Mouse (Mus musculus): ENCODE data around the gene Zfp628. TPM values are rescaled to one million over a fixed set of nuclear protein-coding genes. Genes with fewer than 3 reads are reported as not detected.
"Not testable (repeated sequence)": the region's sequence is repeated elsewhere in the genome, so short reads cannot be mapped to it uniquely, and the experiment has no call there.

The Zfp628 gene
- total RNA-seq (2021), result 10 to 100 TPM; 14.7 to 15.9 TPM
- long read RNA-seq, experiment 1, partial matches to known transcripts, result 0 of 4 reads
- long read RNA-seq, experiment 1, other reads (novel, unspliced or antisense), result 3 of 4 reads
- long read RNA-seq, experiment 2, partial matches to known transcripts, result 0 of 2 reads
- long read RNA-seq, experiment 2, other reads (novel, unspliced or antisense), result 2 of 2 reads

DNA sequence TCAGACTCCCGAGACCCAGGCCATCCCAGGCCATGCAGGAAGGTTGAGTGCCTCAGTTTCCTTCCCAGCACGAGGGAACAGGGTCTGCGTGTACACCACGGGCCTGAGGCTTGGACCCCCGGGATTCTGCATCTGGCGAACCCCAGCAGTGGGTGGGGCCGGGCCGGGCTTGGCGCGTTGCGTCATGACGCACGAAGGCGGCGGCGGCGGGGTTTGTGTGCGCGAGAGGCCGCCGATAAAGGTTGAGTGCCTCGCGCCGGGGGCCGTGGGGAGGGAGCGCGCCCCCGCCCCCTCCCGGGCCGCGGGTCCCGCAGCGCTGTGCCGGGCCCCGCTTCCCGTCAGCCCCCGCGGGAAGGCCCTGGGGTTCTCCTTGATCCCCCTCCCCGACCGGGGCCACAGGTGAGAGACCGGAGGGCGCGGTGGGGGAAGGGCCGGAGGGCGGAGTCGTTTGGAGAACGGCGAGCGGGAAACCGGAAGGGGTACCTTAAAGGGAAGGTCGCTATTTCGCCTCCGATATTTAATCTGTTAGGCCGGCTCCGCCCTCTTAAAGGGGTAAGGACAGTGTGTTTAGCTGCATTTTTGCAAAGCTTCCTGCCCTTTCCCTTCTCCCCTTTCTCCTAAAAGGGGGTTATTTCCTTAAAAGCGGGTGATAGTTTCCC is at the start of gene Zfp628:
TSS of gene Zfp628 (plus strand) at position 211 of the 659 bp plus-strand sequence.
- peak; percentile 95 to 96 for DNase-seq (ENCODE audit: low spot score in 2 of 2)

DNA sequence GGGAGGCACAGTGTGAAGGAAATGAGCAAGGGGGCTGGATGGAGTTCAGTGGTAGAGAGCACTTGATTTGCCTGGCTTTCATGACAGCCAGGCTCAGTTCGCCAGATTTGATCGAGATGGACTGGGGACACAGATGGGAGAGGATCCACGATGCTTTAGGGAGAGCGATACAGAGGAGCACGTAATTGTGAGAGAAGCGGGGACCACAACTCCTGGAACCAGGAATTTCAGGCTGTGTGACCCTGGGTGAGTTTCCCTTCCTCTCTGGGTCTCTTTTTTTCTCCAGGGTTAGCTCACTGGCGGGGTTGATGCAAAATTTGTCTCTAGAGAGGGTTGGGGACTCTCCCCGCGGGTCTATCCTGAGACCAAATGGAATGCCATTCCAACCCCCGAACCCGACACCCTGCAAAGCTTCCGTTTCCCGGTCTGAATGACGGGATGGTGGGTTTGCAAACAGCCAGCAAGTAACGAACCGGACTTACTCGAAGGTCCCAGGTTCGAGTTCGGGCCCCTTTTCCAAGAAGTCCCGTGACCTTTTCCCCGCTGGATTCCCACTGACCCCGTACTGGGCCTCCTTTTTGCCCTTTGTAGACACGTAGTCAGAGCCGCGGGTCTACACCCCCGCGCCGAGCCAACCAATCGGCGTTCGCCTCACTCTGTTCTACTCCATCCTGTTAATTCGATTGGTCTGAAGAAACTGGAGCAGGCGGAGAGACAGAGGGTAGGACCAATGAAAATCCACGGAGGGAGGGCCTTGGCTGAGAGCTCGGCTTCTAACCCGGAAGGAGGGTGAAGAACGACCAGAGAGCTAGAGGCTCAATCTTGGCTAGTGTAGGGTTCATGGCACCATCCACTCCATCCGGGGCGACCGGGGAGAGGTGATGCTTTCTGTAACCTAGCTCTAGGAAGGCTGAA is 49.2 kb upstream of the Zfp628 start:
- peak; percentile 95 to 96 for DNase-seq (ENCODE audit: low spot score in 2 of 2)

DNA sequence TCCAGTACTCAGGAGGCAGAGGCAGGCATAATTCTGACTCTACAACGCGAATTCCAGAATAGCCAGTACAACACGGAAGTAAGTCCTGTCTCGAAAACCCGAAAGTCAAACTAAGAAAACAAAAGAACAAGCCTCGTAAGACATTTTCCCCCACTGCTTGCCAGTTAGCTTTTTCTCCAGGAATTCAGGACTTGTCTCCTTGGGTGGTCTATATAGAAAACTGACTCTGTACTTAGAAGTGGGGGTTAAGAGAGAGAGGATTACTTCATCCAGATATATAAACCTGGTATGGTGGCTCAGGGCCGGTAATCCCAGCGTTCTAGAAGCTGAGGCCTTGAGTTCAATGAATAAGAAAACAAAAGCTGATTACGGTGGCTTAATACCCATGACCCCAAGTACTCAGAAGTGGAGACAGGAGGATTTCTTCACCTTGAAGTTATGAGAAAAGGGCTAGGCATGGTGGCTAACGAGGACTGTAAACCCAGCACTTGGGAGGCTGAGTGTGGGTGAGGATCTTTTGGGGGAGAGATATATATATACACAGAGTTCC is 48.3 kb upstream of the Zfp628 start:
- DNase-seq (ENCODE audit: low spot score in 2 of 2), result no peak

DNA sequence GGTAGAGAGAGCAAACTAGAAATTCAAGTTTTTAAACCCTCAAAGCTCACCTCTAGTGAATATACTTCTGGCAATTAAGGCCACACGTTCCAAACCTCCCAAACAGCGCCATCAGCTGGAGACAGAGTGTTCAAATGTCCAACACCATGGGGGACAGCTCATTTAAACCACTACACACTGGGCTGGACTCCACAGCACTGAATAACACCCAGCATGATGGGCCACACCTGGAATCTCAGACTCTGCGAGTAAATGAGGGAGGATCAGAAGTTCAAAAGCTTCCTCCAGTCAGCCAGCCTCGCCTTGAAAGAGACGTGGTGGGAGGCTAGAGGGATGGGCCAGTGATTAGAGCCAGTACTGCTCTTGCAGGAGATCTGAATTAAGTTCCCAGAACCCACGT is 44.9 kb upstream of the Zfp628 start, which contains the start of gene Isoc2b:
TSS of gene Isoc2b (minus strand) at position 126 of the 400 bp plus-strand sequence.
- no peak for DNase-seq (ENCODE audit: low spot score in 2 of 2)

DNA sequence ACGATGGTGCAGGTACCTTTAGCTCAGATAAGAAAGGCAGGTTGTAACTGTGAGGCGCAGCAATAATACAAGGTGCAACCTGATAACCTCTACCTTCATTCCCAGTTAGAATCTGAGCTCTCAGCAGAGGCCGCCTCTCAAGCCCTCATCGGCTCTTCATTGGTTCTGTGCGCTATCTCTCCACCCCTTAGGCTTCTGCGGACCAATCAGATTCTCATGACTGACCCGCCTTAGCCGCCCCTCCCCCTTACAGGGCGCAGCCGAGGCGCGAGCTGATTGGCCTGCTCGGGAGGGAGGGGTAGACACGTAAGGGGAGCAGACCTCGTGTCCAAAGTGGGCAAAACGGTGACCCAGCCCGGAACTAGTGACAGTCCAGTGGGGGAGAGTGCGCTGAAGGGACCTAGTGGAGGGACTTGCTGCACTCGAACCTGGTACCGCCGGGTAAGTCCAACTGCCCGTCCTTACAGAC is 38.2 kb upstream of the Zfp628 start, which contains the start of gene Isoc2a:
TSS of gene Isoc2a (plus strand) at position 401 of the 469 bp plus-strand sequence.
- peak; percentile 77 to 86 for DNase-seq (ENCODE audit: low spot score in 2 of 2)

DNA sequence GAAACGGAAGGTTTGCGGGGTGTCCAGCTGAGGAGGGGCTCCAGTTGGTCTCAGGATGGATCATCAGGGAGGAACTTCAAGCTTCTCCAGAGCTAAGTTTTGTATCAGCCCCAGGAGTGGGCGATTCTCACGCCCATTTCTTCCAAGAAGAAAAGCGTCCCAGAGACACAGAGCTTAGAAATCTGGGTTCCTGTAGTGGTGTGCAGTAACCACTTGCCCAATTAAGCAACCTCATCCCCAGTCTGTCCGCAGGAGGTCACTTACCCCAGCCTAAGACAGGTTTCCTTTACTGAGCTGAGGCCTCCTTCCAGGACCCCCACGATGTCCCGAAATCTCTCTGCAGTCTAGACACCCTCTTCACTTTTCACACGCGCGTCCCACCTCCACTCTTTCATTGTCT is 37.8 kb upstream of the Zfp628 start:
- DNase-seq (ENCODE audit: low spot score in 2 of 2), result no peak

DNA sequence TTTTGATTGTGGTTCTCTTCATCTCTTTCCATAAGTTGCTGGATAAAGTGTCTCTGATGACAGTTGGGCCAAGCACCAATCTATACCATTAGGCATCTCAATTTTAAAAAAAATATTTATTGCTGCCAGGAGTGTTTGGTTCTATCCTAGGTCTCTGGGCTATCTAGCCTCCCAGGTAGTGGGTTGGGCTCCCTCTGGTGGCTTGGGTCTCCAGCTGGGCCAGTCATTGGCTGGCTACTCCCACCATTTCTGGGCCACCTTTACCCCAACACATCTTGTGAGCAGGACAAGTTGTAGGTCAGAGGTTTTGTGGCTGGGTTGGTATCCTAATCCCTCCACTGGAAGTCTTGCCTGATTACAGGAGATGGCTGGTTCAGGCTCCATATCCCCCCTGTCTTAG is 36.8 kb upstream of the Zfp628 start:
- no peak for DNase-seq (ENCODE audit: low spot score in 2 of 2)

DNA sequence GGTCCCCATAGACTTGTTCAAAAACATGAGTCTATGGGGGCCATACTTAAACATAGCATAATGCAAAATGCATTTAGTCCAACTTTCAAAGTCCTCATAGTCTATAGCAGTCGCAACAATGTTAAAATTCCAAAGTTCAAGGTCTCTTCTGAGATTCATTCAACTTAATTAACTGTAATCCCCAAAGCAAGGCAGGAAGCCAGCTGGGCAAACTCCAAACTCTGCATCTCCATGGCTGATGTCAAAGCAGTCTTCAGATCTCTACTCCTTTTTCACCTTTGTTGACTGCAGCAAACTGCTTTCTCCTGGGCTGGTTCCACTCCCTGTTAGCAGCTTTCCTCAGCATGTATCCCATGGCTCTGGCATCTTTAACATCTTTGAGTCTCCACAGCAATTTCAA is 36.0 kb upstream of the Zfp628 start:
- DNase-seq (ENCODE audit: low spot score in 2 of 2), result not testable (repeated sequence)

DNA sequence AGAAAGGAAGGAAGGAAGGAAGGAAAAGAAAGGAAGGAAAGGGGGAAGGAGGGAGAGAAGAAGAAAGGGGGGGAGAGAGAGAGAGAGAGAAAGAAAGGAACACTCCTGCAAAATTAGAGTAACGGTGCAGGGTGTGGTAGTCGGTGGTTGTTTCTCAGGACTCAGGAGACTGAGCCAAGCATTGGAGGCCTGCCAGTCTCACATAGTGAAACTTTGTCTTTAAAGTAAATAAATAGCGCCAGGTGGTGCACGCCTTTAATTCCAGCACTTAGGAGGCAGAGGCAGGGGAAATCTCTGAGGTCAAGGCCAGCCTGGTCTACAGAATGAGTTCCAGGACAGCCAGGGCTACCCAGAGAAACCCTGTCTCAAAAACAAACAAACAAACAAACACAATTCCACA is 28.3 kb upstream of the Zfp628 start:
- DNase-seq (ENCODE audit: low spot score in 2 of 2), result no peak

DNA sequence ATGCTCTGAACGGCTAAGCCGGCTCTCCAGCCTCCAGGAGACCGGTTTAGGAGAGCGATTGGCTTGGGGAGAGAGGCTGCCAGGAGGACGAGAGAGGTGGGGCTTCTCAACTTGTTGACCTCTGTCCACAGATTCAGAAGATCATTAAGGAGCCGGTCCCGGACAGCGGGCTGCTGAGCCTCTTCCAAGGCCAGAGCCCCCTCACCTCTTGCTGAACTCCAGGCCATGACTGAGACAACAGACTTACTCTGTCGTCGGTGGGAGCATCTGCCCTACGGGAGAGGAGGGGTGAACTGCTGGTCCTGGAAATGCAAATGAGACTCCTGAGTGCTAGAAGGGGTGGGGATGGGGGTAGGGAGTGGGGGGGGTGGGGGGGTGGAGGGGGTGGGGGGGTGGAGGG is 19.8 kb upstream of the Zfp628 start:
- DNase-seq (ENCODE audit: low spot score in 2 of 2), result no peak

DNA sequence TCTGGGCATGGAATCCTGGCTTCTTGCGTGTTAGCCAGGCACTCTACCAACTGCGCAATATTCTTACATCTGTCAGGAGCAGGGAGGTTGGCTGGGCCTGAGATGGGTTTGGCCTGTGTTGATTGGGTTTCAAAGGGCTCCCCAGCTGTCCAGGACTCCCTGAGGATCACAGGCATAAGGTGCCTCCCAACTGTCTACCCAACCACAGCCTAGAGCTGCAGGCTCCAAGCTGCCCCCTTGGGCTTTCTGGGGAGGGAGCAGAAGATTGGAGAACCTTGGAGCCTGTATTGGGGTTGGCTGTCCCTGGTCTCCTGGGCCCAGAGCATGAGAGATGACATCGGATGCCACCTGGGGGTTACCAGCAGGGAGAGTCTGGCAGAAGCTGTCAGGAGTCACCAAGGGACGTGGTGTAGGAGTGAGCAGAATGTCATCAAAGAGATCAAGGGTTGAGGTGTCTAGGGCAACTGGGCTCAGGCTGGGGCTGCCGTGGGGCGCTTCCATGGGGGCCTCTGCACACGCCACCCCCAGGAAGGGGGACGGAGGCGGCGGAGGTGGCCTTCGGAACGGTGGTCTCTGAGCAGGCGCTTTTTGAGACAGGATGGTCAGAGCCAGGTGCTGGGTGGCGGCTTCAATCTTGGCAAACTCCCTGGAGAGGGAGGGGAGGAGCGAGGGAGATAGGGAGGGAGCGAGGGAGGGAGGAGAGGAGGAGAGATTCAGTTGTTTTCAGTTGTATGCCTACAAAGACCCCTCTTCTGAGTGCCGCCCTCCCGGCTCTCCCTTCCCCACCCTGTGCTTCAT is 16.0 kb upstream of the Zfp628 start:
- no peak for DNase-seq (ENCODE audit: low spot score in 2 of 2)

DNA sequence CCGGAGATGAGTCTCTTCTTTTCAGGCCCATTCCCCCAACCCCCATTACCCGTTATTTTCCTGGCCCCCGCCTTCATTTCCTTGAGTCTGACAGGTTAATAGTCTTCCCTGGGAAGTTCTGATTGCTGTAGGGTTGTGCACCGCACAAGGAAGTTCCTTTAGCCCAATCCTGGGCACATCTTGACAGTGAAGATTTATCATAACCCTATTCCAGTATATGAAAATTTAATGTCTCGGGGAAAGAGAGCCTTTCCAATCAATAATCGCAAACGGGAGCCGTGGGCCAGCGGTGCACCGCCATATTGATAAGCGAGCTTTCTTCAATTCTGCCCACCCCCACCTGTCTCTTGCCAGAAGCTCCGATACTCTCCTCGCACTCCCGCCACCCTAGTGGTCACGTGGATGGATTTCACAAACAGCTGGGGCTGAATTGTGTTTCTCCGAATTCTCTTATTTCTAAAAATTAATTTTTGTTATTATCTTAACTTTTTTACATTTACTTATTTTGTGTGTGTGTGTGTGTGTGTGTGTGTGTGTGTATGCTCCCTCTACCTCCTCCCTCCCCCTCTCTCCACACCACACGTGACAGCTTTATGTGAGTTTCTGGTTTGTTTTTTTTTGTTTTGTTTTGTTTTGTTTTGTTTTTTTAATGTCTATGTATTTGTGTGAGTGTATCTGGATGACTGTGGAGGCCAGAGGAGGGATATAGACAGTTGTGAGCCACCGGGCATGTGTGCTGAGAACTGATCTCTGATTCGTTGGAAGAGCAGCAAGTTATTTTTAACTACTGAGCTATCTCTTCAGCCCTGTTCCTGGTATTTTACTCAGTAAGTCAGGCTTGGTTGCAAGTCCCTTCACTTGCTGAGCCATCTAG is 15.1 kb upstream of the Zfp628 start:
- DNase-seq (ENCODE audit: low spot score in 2 of 2), result no peak

DNA sequence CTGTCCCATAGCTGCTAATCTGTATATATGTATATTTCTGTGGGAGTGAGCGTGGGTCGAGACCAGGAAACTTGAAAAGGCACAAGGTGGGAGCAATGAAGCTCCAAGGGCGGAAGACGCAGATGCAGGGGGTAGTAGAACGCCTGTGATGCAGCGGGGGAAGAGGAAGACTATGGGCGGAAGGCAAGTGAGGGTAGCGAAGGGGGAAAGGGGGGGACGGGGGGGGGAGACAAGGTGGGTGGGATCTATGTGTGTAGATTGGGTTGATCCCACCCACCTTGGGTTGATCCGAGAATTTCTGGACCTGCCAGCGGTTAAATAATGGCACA is 14.5 kb upstream of the Zfp628 start:
- DNase-seq (ENCODE audit: low spot score in 2 of 2), result no peak

DNA sequence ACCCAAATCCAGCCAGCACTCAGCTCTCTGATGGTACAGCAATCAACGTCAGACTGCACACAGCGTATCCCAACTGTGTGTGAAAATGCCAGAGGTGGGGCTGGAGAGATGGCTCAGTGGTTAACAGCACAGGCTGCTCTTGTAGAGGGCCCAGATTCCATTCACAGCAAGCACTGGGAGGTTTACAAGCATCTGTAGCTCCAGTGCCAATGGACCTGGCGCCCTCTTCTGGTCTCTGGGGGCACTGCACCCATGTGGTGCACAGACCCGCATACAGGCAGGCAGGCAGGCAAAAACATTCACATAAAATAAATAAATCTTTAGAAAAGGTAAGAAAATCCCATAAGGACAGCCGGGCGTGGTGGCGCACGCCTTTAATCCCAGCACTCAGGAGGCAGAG is 13.8 kb upstream of the Zfp628 start:
- DNase-seq (ENCODE audit: low spot score in 2 of 2), result no peak

DNA sequence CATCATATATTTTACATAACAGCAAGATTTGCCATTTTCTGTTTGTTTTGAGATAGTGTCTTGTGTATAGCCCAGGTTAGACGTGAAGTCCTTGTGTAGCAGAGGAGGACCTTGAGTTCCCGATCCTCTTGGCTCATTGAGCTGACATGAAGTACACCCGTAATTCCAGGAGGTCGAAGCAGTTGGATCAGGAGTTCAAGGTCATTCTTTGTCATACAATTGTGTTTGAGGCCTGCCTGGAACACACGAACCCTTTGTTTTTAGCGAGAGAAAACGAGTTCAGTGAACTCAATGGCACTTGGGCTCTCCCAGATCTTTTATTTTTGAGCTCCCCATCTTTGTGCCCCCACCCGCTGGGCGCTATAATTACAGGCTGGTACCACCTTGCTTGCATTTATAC is 12.6 kb upstream of the Zfp628 start:
- no peak for DNase-seq (ENCODE audit: low spot score in 2 of 2)

DNA sequence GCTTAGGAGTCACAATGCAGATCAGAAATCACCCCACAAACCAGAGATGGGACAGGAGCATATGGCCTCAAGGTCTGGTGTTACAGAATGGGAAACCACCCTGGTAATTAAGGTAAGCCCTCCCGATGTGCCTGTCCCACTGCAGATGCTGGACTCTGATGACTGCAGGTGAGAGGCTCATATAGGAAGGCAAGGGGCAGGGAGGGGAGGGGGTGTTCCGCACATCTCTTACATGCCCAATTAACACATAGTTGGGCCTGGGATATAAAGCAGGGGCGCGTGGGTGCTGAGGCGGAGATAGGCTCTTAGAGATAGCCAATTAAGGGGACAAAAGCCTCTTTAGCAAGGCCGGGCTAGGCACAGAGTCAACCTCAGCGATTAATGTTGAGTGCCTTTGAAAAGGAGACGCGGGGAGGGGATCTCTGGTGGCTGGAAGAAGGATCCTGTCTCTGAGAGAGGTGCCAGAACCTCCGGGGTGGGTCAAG is 8.5 kb upstream of the Zfp628 start, which contains the start of gene Gm36210:
TSS of gene Gm36210 (minus strand) at position 51 of the 485 bp plus-strand sequence.
- DNase-seq (ENCODE audit: low spot score in 2 of 2), result no peak

DNA sequence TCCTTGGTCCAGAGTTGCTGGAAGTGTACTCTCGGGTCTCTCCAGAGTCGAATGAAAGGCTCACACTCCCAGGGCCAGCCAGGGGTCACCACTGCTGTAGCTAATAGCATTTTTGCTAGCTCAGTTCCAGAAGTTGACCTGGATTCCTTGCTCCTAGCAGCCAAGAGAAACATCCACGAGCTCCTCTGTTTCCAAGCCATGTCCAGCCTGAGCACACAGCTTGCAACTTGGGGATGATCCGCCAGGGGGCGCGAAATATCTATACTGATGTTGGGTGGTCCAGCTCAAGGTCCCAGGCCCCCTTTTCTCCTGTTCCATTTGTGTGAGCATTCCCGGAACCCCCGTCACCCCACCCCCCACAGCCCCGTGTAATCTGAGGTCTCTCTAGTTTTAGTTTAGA is 3.5 kb upstream of the Zfp628 start:
- peak; percentile 46 to 73 for DNase-seq (ENCODE audit: low spot score in 2 of 2)

DNA sequence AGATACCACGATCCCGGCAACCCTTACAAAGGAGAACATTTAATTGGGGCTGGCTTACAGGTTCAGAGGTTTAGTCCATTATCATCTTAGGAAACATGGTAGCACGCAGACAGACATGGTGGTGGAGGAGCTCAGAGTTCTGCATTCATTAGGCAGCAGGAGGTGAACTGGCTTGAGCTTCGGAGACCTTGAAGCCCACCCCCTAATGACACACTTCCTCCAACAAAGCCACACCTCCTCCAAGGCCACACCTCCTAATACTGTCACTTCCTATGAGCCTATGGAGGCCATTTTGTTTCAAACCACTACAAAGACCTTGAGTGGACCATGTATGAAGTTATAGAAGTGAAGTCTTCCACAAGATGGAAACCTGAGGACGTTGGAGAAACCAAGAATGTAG is 2.8 kb upstream of the Zfp628 start:
- no peak for DNase-seq (ENCODE audit: low spot score in 2 of 2)

DNA sequence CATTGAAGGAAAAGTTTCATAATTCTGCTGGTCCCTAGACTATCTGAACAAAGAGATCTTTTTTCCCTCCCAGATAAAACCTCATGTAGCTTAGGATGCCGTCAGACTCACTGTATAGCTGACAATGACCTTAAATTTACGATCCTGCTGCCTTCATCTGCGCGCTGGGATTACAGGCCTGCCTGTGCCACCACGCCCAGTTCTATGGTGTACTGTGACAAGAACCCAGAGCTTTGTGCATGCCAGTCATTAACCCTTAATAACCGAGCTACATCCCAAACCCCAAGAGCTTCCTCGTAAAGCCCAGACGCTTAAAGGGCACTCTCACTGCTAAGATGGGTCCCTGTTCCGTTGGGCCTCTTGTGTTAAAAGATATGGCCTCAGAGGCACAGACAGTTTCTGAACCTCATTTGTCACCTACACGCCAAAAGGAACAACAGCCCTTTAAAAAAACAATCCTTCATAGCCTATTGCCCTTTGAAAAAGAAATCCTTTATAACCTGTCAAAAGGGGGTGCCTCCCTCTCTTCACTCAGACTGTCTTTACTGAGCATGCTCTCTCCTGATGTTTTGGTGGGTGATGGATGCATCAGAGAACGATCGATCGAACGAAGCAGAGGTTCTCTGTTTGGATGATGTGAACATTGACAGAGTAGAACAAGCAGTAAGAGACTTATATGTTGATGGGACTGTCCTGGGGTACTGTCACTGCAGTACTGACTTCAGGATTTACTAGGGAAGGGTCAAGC is 826 bp downstream of the Zfp628 start:
- DNase-seq (ENCODE audit: low spot score in 2 of 2), result peak in 1 of 2 experiments; percentile 46
